Mouse (Mus musculus): ENCODE measurements at regions not wholly inside any gene's neighbourhood (a gene's known extent, or its start where the extent isn't known, plus 50 kb on each side); places are given as distances from the start of the nearest gene placed in this dataset.
A peak's percentile ranks its signal among the peaks of the same experiment; 100 is the strongest.

DNA sequence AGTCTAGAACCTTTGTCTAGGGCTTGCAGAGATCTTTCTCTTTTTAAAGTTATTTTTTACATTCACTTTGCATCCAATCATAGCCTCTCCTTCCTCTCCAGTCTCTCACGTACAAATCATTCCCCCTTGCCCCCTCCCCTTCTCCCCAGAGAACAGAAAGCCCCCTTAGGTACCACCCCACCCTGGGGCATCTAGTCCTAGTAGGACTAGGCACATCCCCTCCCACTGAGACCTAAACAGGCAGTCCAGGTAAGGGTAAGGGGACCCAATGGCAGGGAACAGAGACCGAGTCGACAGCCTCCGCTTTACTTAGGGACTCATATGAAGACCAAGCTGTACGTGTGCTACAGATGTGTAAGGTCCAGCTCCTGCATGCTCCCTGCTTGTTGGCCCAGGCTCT is 59.3 kb upstream of the D16Ertd472e start:
- Histone ChIP-seq H3K4me3 (replicated peaks; ENCODE audit: low read length) (no peak overlapping the region), H3K27ac (replicated peaks; ENCODE audit: low read depth, low read length) (no peak overlapping the region), H3K9me3 (ENCODE audit: control insufficient read depth, low read length) (no peaks in the 10 kb centered on the region), H3K4me1 (ENCODE audit: control insufficient read depth, insufficient read depth, low read length) (no peaks in the 10 kb centered on the region), H3K27me3 (ENCODE audit: control insufficient read depth, insufficient read depth, low read length) (no peaks in the 10 kb centered on the region), H3K36me3 (ENCODE audit: control insufficient read depth, insufficient read depth, low read length) (no peaks in the 10 kb centered on the region), H3K4me2 (replicated peaks; ENCODE audit: low read depth, low read length, severe bottlenecking) (no peak overlapping the region), H3K9ac (ENCODE audit: low read depth, low read length, severe bottlenecking) (no peak overlapping the region)
- no peak for TF ChIP-seq POLR2A (IDR thresholded peaks at IDR 0.05; ENCODE audit: borderline replicate concordance, extremely low read depth, insufficient read depth, insufficient read length)
- DNase-seq (ENCODE audit: low spot score) (no peak), ATAC-seq (ENCODE audit: low FRiP score, low read depth) (no peak)
- WGBS: 88% methylated on average over 5 of the region's 5 CpGs

DNA sequence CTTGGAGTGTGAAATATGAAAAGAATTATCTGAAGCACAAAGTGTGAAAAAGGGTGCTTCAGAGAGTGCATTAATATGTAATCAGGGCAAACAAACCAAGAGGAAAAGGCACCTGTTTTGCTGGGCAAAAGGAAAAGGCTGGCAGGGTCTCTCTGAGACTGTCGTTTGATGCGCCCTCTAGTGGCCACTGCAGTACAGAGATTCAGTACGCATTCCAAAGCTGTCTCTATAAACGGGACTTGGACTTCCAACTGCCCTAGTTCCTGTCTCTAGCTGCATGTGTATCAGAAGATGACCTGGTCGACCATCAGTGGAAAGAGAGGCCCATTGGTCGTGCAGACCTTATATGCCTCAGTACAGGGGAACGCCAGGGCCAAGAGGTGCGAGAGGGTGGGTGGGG is 58.7 kb upstream of the D16Ertd472e start:
- Histone ChIP-seq H3K4me1 (ENCODE audit: control insufficient read depth, insufficient read depth, low read length) (no peaks in the 10 kb centered on the region), H3K9ac (ENCODE audit: low read depth, low read length, severe bottlenecking) (no peak overlapping the region), H3K9me3 (ENCODE audit: control insufficient read depth, low read length) (no peaks in the 10 kb centered on the region), H3K4me3 (replicated peaks; ENCODE audit: low read length) (no peak overlapping the region), H3K4me2 (replicated peaks; ENCODE audit: low read depth, low read length, severe bottlenecking) (no peak overlapping the region), H3K27ac (replicated peaks; ENCODE audit: low read depth, low read length) (no peak overlapping the region), H3K27me3 (ENCODE audit: control insufficient read depth, insufficient read depth, low read length) (no peaks in the 10 kb centered on the region), H3K36me3 (ENCODE audit: control insufficient read depth, insufficient read depth, low read length) (no peaks in the 10 kb centered on the region)
- TF ChIP-seq POLR2A (IDR thresholded peaks at IDR 0.05; ENCODE audit: borderline replicate concordance, extremely low read depth, insufficient read depth, insufficient read length): no peak
- ATAC-seq (ENCODE audit: low FRiP score, low read depth) (0 out of 2 replicates have a peak, but pooled peaks have one; percentile 45), DNase-seq (ENCODE audit: low spot score) (peak; percentile 81)
- 22% methylated on average over 8 of the region's 8 CpGs for WGBS

DNA sequence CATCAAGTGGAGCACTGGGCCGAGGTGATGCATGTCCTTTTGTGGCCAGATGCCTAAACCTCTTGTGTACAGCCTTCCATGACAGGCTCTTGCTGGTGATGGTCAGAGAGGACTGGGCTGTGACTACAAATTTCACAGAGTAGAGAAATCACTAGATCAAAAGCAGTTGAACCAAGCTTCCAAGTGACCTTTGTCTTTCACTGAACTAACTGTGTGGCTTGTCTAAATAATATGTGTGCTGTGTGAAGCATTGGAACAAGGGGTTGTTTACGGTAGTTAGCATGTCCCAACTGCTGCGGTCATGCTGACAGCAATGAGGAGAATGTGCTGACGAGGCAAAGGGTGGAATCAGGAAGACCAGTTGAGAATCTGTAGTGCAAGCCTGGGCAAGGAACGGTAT is 55.3 kb upstream of the D16Ertd472e start:
- no peak for ATAC-seq (ENCODE audit: low FRiP score, low read depth)
- H3K27ac ChIP-seq (replicated peaks; ENCODE audit: low read depth, low read length): no peak overlapping the region
- no peak overlapping the region for H3K9ac ChIP-seq (ENCODE audit: low read depth, low read length, severe bottlenecking)
- H3K9me3 ChIP-seq (ENCODE audit: control insufficient read depth, low read length): no peaks in the 10 kb centered on the region
- no peaks in the 10 kb centered on the region for H3K27me3 ChIP-seq (ENCODE audit: control insufficient read depth, insufficient read depth, low read length)
- no peak overlapping the region for H3K4me2 ChIP-seq (replicated peaks; ENCODE audit: low read depth, low read length, severe bottlenecking)
- no peak for DNase-seq (ENCODE audit: low spot score)
- H3K4me3 ChIP-seq (replicated peaks; ENCODE audit: low read length): no peak overlapping the region
- 70% methylated on average over 5 of the region's 5 CpGs for WGBS
- no peaks in the 10 kb centered on the region for H3K4me1 ChIP-seq (ENCODE audit: control insufficient read depth, insufficient read depth, low read length)
- no peaks in the 10 kb centered on the region for H3K36me3 ChIP-seq (ENCODE audit: control insufficient read depth, insufficient read depth, low read length)
- TF ChIP-seq POLR2A (IDR thresholded peaks at IDR 0.05; ENCODE audit: borderline replicate concordance, extremely low read depth, insufficient read depth, insufficient read length): no peak

DNA sequence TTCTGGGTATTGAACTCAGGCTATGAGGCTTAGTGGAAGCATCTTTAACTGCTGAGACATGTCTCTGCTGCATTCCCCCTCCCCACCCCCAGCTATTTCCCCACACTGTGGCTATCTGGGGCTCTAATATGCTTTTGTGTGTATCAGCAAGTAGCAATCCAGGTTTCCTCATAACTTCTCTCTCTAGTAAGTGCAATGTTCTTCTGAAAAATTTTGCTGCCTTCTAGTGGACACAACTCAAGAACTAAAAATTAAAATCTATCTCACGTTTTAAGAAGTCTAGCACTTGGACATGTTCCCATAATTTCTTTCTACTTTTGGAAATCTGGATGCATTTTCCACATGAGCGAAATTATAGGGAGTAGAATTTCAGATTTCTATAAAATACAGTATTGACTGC is 50.3 kb upstream of the D16Ertd472e start:
- H3K9ac ChIP-seq (ENCODE audit: low read depth, low read length, severe bottlenecking): no peak overlapping the region
- H3K36me3 ChIP-seq (ENCODE audit: control insufficient read depth, insufficient read depth, low read length): no peaks in the 10 kb centered on the region
- ATAC-seq (ENCODE audit: low FRiP score, low read depth) (no peak), DNase-seq (ENCODE audit: low spot score) (no peak)
- no peaks in the 10 kb centered on the region for H3K4me1 ChIP-seq (ENCODE audit: control insufficient read depth, insufficient read depth, low read length)
- H3K27me3 ChIP-seq (ENCODE audit: control insufficient read depth, insufficient read depth, low read length): no peaks in the 10 kb centered on the region
- no peak for TF ChIP-seq POLR2A (IDR thresholded peaks at IDR 0.05; ENCODE audit: borderline replicate concordance, extremely low read depth, insufficient read depth, insufficient read length)
- H3K4me3 ChIP-seq (replicated peaks; ENCODE audit: low read length): no peak overlapping the region
- H3K9me3 ChIP-seq (ENCODE audit: control insufficient read depth, low read length): no peaks in the 10 kb centered on the region
- no peak overlapping the region for H3K4me2 ChIP-seq (replicated peaks; ENCODE audit: low read depth, low read length, severe bottlenecking)
- no peak overlapping the region for H3K27ac ChIP-seq (replicated peaks; ENCODE audit: low read depth, low read length)
- 61% methylated on average over 2 of the region's 2 CpGs for WGBS

All from limb, embryonic 14.5 days (tissue).